Mouse (Mus musculus): ENCODE measurements at regions not wholly inside any gene's neighbourhood (a gene's known extent, or its start where the extent isn't known, plus 50 kb on each side); places are given as distances from the start of the nearest gene placed in this dataset.

DNA sequence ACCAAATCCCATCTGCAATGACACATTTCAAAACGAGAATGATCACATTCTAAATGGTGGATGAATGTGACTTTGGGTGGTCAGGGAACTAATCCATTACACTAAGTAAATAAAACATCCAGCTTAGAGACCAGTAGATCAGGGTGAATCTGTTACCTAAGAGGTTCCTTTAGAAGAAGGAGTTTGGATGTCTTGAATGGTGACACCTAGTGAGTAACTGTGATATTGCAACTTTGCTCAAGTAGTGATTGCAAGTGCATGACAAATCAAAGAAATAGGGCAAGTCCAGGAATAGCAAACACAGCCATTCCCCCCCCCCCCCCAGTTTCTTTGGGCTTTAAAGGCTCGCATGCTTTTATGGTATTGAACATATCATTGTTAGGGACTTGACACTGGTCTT is 112.6 kb downstream of the Glrx3 start:
- no peak for TF ChIP-seq CTCF (IDR thresholded peaks at IDR 0.05; ENCODE audit: extremely low read depth, insufficient read depth, insufficient read length, insufficient replicate concordance)
- no peak for TF ChIP-seq POLR2A (IDR thresholded peaks at IDR 0.05; ENCODE audit: low read depth, low read length)
